Mouse (Mus musculus) thymus, postnatal 36 days (tissue): Measurements from ENCODE around the gene Supt7l.
"Not testable (repeated sequence)": the region's sequence is repeated elsewhere in the genome, so short reads cannot be mapped to it uniquely, and the experiment has no call there.

ENCODE experiments used
- DNase-seq, 2 experiments: peaks; one replicate each; pipeline ENCODE4 v3.0.0; 2022; ENCODE audit warnings: mixed read lengths in 2 of 2

The Supt7l gene

DNA sequence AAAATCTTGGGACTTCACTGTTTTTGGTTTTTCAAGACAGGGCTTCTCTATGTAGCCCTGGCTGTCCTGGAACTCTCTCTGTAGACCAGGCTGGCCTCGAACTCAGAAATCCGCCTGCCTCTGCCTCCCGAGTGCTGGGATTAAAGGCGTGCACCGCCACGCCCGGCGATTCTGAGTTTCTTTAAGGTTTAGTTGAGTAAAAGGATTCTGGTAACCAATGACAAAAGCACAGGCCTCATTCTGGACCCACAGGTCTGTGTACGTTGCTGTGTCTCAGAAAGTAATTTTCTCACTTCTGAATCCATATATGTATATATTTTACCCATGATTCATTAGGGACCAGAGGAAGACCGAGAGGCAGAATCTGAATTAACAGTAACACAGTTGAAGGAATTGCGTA, at the start of gene Supt7l:
TSS of gene Supt7l (minus strand) at position 101 of the 400 bp plus-strand sequence.
- not testable (repeated sequence) for DNase-seq

- DNase-seq: no peak
Measured at GRCm38 (mm10) chr5:31576539-31576975, 49.0 kb upstream of the Supt7l start.

- DNase-seq: no peak
Measured at GRCm38 (mm10) chr5:31573722-31574121, 46.1 kb upstream of the Supt7l start.

DNA sequence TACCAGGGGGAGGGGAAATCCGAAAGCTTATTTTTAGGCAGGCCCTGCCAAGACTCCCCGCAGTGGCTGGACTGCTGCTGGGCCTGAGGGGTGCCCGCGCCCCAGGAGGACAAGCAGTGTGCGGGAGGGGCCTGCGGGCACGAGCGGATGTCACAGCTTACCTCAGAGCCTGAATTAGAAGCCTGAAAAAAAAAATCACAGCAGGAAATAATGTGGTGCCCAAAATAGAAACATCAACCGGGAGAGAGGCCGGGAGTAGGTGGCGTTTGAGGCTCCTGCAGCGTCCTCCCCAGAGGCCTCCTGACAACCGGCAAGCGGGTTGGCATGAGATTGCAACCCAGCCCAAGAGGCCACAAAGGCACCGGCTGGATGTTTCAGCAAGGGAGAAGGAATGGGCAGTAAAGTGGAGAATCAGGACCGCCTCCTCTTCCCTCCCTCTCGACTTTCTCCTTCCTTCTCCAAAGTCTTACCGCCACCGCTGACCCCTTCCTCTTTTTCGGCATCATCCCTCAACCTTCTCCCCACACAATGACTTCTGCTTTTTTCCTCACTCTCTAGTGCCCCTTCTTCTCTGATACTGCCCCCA, 43.5 kb upstream of the Supt7l start:
- DNase-seq: no peak

DNA sequence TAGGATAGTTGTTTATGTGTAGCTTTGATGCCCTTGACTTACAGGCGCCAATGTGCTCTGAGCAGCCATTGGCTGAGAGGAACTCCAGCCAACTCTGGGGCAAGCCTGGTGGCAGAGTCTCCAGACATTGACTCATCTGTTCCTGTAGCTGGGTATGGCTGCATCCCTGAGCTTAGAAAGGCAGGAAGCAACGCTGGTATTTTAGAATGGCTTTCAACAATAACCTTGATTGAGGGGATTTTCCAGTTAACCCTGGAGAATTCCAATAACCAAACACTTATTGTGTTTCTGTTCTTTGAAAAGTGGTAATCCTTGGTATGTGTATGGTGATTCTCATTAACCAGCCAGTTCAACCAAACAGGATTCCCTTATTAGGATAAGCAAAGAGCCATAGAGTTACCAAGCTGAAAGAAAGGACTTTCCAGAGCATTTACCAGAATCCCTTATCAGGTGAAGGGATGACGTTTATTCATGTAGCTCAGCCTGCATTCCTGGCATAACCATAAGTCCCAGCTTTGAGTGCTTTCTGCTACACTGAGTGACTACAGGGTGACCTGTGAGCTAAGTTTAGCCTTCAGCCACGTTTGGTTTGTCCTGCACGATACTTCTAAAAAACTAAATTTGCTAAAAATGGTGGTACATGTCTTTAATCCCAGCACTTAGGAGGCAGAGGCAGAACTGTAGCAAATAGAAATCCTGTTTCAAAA, 40.5 kb upstream of the Supt7l start:
- DNase-seq: no peak

DNA sequence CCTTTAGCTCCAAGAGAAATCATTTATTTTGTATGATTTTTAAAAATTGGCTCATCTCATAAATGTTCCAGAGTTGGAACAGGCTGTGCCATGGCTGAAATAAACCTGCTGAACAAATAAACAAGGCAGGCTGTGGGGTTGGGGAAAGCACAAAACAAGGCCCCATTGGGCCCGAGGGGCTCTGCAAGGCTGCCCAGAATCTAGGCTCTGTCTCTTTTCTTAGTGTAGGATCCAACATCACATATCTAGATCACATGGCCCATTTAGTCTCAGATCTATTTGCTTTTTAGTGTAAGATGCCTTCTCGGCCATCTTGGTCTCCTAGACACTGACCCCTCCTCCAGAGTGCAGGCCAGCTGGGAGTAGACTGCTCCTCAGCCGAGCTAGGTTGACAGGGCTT, 38.9 kb upstream of the Supt7l start:
- DNase-seq: no peak

- DNase-seq: no peak
Measured at GRCm38 (mm10) chr5:31566026-31566425, 38.4 kb upstream of the Supt7l start.

- DNase-seq: no peak
Measured at GRCm38 (mm10) chr5:31564976-31565375, 37.4 kb upstream of the Supt7l start.

DNA sequence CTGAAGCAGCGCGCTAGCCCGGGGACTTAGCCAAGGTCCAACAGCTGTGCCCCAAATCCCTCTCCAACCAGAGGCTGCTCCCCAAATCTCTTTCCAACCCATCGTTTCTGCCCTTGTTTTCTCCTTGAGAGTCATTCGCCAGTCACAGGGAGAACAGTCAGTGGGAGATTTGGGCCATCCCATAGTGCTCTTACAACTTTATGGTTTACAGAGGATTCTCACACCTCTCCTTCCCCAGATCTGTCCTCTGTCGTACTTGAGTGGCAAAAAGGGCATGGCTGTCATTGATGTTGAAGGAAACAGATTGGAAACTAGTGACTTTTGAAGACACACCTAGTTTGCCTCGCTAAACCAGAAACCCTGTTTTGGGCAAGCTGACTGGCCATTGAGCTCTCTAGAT, 36.3 kb upstream of the Supt7l start:
- DNase-seq: no peak

GRCm38 (mm10) chr5:31563496-31563895, 35.9 kb upstream of the Supt7l start:
- DNase-seq: peak; percentile 38 to 48

GRCm38 (mm10) chr5:31562036-31562666, 34.5 kb upstream of the Supt7l start:
- no peak for DNase-seq

GRCm38 (mm10) chr5:31560352-31560751, 32.7 kb upstream of the Supt7l start:
- DNase-seq: no peak

- DNase-seq: no peak
Measured at GRCm38 (mm10) chr5:31559401-31559800, 31.8 kb upstream of the Supt7l start.

DNA sequence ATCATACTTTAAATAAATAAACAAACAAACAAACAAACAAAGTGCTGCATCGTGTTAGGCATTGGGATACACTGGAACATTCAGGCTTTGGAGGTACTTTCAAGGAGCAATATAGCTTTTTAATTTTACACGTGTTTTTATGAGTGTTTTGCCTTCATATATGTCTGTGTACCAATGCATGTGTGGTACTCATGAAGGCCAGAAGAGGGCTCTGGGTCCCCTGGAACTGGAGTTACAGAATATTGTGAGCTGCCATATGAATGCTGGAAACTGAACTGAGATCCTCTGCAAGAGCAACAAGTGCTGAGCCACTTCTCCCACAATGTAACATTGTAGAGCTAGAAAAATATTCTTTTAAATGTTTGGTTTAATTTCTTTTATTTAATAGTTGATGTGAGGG, 7.6 kb upstream of the Supt7l start:
- DNase-seq: no peak

DNA sequence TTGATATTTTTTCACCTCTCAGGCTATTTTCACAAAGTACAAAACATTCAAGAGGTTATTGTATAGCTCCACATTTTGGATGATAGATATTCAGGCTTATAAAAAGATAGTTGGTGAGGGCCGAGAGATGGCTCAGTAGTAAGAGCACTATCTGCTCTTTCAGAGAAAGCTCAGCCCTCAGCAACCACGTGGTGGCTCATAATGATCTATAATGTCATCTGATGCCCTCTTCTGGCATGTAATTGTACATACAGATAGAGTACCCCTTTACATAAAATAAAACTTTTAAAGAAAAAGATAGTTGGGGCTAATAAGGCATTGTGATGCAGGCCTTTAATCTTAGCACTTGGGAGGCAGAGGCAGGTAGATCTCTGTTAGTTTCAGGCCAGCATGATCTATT, 953 bp upstream of the Supt7l start:
- DNase-seq: no peak

GRCm38 (mm10) chr5:31527117-31527680, 408 bp downstream of the Supt7l start:
- DNase-seq: no peak

DNA sequence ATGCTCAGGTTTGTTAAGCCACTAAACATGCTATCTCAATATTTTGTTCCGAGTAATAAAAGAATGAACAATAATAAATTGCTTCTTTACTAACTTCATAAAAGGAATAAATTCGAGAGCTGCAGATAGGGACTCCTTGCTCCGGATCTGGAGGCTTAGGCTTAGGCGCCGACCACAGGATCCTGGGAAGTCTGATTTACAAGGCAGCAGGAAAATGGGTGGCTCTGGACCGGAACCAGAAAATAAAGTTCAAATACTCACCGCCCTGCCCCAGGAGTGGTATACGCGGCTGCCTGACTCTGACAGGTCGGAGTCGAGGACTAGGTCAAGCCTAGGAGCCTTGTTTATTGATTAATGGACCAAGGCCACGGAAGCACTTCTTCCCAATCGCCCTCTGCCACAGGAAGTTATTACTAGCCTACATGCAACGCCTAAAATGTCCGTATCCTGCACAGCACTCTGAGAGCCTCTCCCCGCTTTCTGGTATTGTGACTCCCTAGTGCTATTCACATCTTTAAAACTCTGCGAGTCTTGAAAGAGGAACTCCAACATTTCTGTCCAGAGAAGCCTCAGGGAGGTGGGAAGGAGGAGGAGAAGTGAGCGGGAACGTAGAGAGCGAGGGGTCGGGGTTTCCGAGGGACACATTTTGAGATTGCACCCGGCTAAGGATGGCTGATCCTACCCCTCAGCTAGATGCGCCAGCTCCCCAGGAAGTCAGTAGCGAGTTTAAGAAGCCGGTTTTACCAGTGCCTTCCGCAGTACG, 1.1 kb downstream of the Supt7l start, which contains the start of gene Slc4a1ap:
TSS of gene Slc4a1ap (plus strand) at position 642 of the 763 bp plus-strand sequence.
- DNase-seq: peak; percentile 77 to 81

- DNase-seq: no peak
Measured at GRCm38 (mm10) chr5:31520556-31520955, 7.1 kb downstream of the Supt7l start.

DNA sequence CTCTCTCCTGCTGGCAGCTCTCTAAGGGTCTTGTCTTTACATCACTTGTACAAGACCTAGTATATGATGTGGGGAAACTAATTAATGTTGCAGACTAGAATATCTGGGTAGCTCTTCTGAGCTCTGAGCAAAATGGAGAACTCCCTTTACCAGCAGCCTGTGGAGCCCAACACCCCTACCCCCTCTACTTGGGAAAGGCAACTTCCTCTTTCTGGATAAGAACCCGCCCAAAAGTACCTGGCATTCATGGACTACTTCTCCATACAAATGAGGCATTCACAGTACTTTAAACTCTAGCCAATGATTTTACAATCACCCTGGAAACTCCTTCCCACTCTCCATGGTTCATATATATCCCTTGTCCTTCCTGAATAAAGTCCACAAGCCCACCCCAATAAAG, 15.1 kb downstream of the Supt7l start:
- no peak for DNase-seq

DNA sequence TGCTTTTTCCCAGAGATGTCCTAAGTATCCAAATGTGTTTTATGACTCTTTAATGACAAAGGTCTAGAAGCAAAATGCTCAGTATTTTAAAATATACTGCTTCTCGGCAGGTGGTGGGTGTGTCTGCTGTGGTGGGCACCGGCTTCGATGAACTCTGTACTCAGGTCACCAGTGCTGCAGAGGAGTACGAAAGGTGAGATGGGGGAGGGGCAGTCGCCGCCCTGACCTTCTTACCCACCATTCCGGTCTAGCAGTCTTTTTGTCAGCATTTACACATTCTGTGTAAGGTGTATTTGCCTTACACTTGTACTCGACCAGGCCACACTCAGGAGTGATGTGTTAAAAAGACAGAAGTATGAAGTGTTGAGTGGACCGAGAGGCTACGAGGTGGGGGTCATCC, 22.8 kb downstream of the Supt7l start:
- DNase-seq: no peak

GRCm38 (mm10) chr5:31494513-31495297, 32.9 kb downstream of the Supt7l start, which contains the start of gene Gpn1:
Gene Gpn1 (plus strand): TSS chr5:31494741.
- peak; percentile 81 to 86 for DNase-seq

GRCm38 (mm10) chr5:31492031-31492430, 35.6 kb downstream of the Supt7l start:
- no peak for DNase-seq
